Mouse (Mus musculus) liver, adult 2 months (tissue): Measurements from ENCODE around the gene Prkca.

Experiments used
- CTCF ChIP-seq: fragments of 200-500 bp; IDR thresholded peaks from 2 replicates; pipeline ENCODE4 v1.5.1; 2011; ENCODE audit warnings: low read depth, low read length, control low read depth
- POLR2A ChIP-seq: fragments of 200-500 bp; IDR thresholded peaks from 2 replicates; pipeline ENCODE4 v1.6.1; 2011; ENCODE audit warnings: low read length, control low read depth; ENCODE audit not compliant: insufficient read depth; ENCODE audit errors: extremely low read depth

DNA sequence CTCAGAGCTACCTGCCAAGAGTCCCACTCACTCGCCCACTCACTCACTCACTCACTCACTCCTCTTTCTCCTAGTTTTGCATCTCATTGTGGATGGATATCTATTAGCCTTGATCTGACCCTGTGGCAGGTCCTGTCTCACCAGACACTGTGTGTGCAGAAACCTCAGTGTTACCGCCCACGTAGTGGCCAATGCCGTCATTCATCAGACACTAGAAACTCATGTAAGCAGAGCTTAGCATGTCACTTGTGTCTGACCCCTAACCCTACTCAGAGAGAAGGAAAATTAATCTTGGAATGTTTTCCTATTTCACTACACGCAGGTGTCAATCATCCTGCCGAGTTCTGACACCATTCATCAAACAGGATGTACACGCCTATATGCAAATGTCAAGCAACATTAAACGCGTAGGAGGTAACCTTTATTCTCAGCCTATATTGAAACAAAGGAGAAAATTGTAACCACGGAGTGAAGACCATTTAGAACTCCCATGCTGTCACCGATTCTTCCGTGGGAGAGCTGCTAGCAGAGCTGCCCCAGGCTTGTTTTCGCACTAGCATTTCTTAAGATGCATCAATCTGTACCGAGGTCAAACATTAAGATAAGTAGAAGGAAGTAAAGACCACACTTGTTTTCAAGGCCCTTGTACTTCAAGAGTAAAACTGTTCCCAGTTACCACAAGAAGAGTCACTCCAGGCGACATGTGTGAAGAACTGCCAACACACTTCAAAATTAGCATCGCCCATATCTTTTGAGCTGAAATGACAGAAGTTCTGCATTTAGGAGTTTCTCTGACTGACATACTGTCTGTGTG lies 70.9 kb downstream of the Prkca start:
- TF ChIP-seq CTCF (no peak), POLR2A (no peak)
